ENCODE assay signal across 9 mouse cellular contexts in genomic region chr12:84011251-84012040, GRCm38 (mm10). TPM values are rescaled to one million over a fixed set of nuclear protein-coding genes. Genes with fewer than 3 reads are reported as not detected.
DNase-seq lines count a peak whose midpoint lies in the region; ATAC-seq lines count a peak whose summit lies in the region.
"Had no signal": no experiment of that assay in that cellular context is flagged by ENCODE, and none has a peak within 500 bp of the region (broad histone marks: within the 10 kb centered on the region; RNA-seq: fewer than 3 reads in every experiment).

No protein-coding gene starts in this region.

- WGBS in intestine, embryonic 16.5 days: 49% methylated on average over 12 of the region's 12 CpGs

- peak; percentile 23 for DNase-seq in ZHBTc4 (ENCODE audit: low read depth, low spot score)
- DNase-seq in cerebellum, postnatal 25 days: peak; percentile 74 to 87
- peak; percentile 44 for DNase-seq in gastrocnemius, adult 18-20 months (ENCODE audit: low spot score)
- peak; percentile 64 to 73 for DNase-seq in left cerebral cortex, postnatal 25 days (ENCODE audit: low spot score in 2 of 2)
- peak; percentile 74 for DNase-seq in mesoderm, embryonic 11.5 days (ENCODE audit: low read depth, low spot score)
- peak; percentile 56 to 59 for DNase-seq in right cerebral cortex, postnatal 36 days (ENCODE audit: low spot score in 2 of 2)

- H3K36me3 ChIP-seq in intestine, embryonic 16.5 days (ENCODE audit: control insufficient read depth, insufficient read depth, low read length): no peaks in the 10 kb centered on the region

- no peaks in the 10 kb centered on the region for H3K27me3 ChIP-seq in intestine, embryonic 16.5 days (replicated peaks; ENCODE audit: control insufficient read depth, insufficient read depth, low read length)

- no peaks in the 10 kb centered on the region for H3K9me3 ChIP-seq in intestine, embryonic 16.5 days (ENCODE audit: control insufficient read depth, low read length)

- peak overlapping the region; percentile 57 for H3K4me2 ChIP-seq in intestine, embryonic 16.5 days (ENCODE audit: low read depth, low read length)

- peak overlapping the region; percentile 53 for H3K4me3 ChIP-seq in intestine, embryonic 16.5 days (ENCODE audit: low read length)

- peak overlapping the region; percentile 30 for H3K9ac ChIP-seq in intestine, embryonic 16.5 days (ENCODE audit: low read depth, low read length)

- intact Hi-C loops in left cerebral cortex, postnatal 25 days (cut with DNase I): no loop called here

- 0 out of 2 replicates have a peak, but pooled peaks have one; percentile 15 for ATAC-seq in intestine, embryonic 16.5 days
- ATAC-seq in erythroid progenitor cell, adult 5-6 weeks (replicated peaks; ENCODE audit: low FRiP score, poor library complexity, severe bottlenecking): no peak

- peaks cover 15% of the 10 kb centered on the region for H3K4me1 ChIP-seq in intestine, embryonic 16.5 days (ENCODE audit: control insufficient read depth, insufficient read depth, low read length)

- 0 out of 2 replicates have a peak overlapping the region, but pooled peaks have one; percentile 2 for H3K27ac ChIP-seq in intestine, embryonic 16.5 days (ENCODE audit: low read length)
- H3K27ac ChIP-seq: macrophage had no signal

RNA-seq across cellular contexts. Expression of gene Acot1, which starts 2.2 kb away (rescaled TPM):
- total RNA-seq in gastrocnemius, adult 18-20 months (2021): 1 to 10 TPM; 3.1 to 3.3 TPM
- 159 and 188 TPM in 2 replicates for polyA plus RNA-seq in intestine, embryonic 16.5 days (2015; fragmentation: Nextera tagmentation; extraction: Ambion mirVana)
- total RNA-seq in left cerebral cortex, postnatal 25 days (2021): 10 to 100 TPM; 10.3 to 13.8 TPM
- total RNA-seq in erythroid progenitor cell, adult 5-6 weeks (2015; ENCODE audit: low replicate concordance): 2.2 TPM in 1 of 2 replicates, not detected in the other
- 13.4 TPM in 1 of 2 replicates, not detected in the other for total RNA-seq in erythroid progenitor cell, adult 5-6 weeks (2017; ENCODE audit: low replicate concordance)

RNA-seq across cellular contexts. Expression of gene Acot2, which starts 23.8 kb away (rescaled TPM):
- total RNA-seq in gastrocnemius, adult 18-20 months (2021): 10 to 100 TPM; 17.0 to 23.3 TPM
- polyA plus RNA-seq in intestine, embryonic 16.5 days (2015; fragmentation: Nextera tagmentation; extraction: Ambion mirVana): 35.3 and 39.5 TPM in 2 replicates
- total RNA-seq in left cerebral cortex, postnatal 25 days (2021): 10 to 100 TPM in 1 of 2 experiments, 1 to 10 TPM in 1; 9.5 to 12.5 TPM
- total RNA-seq in erythroid progenitor cell, adult 5-6 weeks (2015; ENCODE audit: low replicate concordance): 0.72 and 1.3 TPM in 2 replicates
- 0.53 and 0.77 TPM in 2 replicates for total RNA-seq in erythroid progenitor cell, adult 5-6 weeks (2017; ENCODE audit: low replicate concordance)

RNA-seq across cellular contexts. Expression of gene Acot4, which starts 26.7 kb away (rescaled TPM):
- under 1 TPM; 0.07 to 0.14 TPM for total RNA-seq in gastrocnemius, adult 18-20 months (2021)
- polyA plus RNA-seq in intestine, embryonic 16.5 days (2015; fragmentation: Nextera tagmentation; extraction: Ambion mirVana): 12.9 and 20.6 TPM in 2 replicates
- 1 to 10 TPM; 2.4 to 3.7 TPM for total RNA-seq in left cerebral cortex, postnatal 25 days (2021)
- not detected in 2 replicates for total RNA-seq in erythroid progenitor cell, adult 5-6 weeks (2015; ENCODE audit: low replicate concordance)
- not detected in 2 replicates for total RNA-seq in erythroid progenitor cell, adult 5-6 weeks (2017; ENCODE audit: low replicate concordance)

RNA-seq across cellular contexts. Expression of gene Heatr4, which starts 26.8 kb away (rescaled TPM):
- not detected for total RNA-seq in gastrocnemius, adult 18-20 months (2021)
- polyA plus RNA-seq in intestine, embryonic 16.5 days (2015; fragmentation: Nextera tagmentation; extraction: Ambion mirVana): not detected in 2 replicates
- not detected for total RNA-seq in left cerebral cortex, postnatal 25 days (2021)
- total RNA-seq in erythroid progenitor cell, adult 5-6 weeks (2015; ENCODE audit: low replicate concordance): not detected in 2 replicates
- not detected in 2 replicates for total RNA-seq in erythroid progenitor cell, adult 5-6 weeks (2017; ENCODE audit: low replicate concordance)
- polyA plus RNA-seq: macrophage had no signal

RNA-seq across cellular contexts. Expression of gene Gm49366, which starts 27.3 kb away (rescaled TPM):
- not detected for total RNA-seq in gastrocnemius, adult 18-20 months (2021)
- not detected in 2 replicates for polyA plus RNA-seq in intestine, embryonic 16.5 days (2015; fragmentation: Nextera tagmentation; extraction: Ambion mirVana)
- total RNA-seq in left cerebral cortex, postnatal 25 days (2021): not detected
- not detected in 2 replicates for total RNA-seq in erythroid progenitor cell, adult 5-6 weeks (2015; ENCODE audit: low replicate concordance)
- not detected in 2 replicates for total RNA-seq in erythroid progenitor cell, adult 5-6 weeks (2017; ENCODE audit: low replicate concordance)
- polyA plus RNA-seq: macrophage had no signal

Comparison
In these comparisons a context has a peak if more than half of its experiments do, and no peak if none do; other contexts are left out.
1. DNase-seq: peak in every context shown above with its lines; median percentile 80 in cerebellum, postnatal 25 days; 74 in mesoderm, embryonic 11.5 days; 68 in left cerebral cortex, postnatal 25 days; 58 in right cerebral cortex, postnatal 36 days; 44 in gastrocnemius, adult 18-20 months; 23 in ZHBTc4.
2. RNA of gene Acot2, which starts 23.8 kb away (total RNA-seq): 17.0 to 23.3 TPM in gastrocnemius, adult 18-20 months and 9.5 to 12.5 TPM in left cerebral cortex, postnatal 25 days; 0.53 to 1.3 TPM in erythroid progenitor cell, adult 5-6 weeks; every median in the first group is over 4 times any median in the second.